Mouse (Mus musculus): ENCODE results near the gene Gm45194.

- TF ChIP-seq CTCF (IDR thresholded peaks at IDR 0.05; ENCODE audit: control insufficient read depth, insufficient read depth, insufficient read length) (no peak), USF1 (IDR thresholded peaks at IDR 0.05; ENCODE audit: low read depth) (no peak), MYOD1 (IDR thresholded peaks at IDR 0.05; ENCODE audit: control insufficient read depth, insufficient read length, low read depth) (no peak), MAX (IDR thresholded peaks at IDR 0.05) (no peak), FOSL1 (IDR thresholded peaks at IDR 0.05; ENCODE audit: insufficient read depth, low read length, poor library complexity, severe bottlenecking) (no peak), CEBPB (IDR thresholded peaks at IDR 0.05; ENCODE audit: low read depth) (no peak)
Observed at GRCm38 (mm10) chrX:112238749-112239148, 347.6 kb downstream of the Gm45194 start, which contains the start of gene 4933403O08Rik.

Data from C2C12 (cell line).